Mouse (Mus musculus) heart, embryonic 11.5 days (tissue): ENCODE measurements around the gene Pdpn. TPM values are rescaled to one million over a fixed set of nuclear protein-coding genes. Genes with fewer than 3 reads are reported as not detected.

Source experiments
- ATAC-seq: fragments of 200-750 bp; cut with Nextera tagmentation; replicated peaks from 2 replicates; pipeline ENCODE4 v1.8.0; 2017; ENCODE audit warnings: moderate library complexity; ENCODE audit not compliant: insufficient number of reproducible peaks, low FRiP score, low TSS enrichment
- H3K27ac ChIP-seq: fragments of 300-500 bp; sonication (generic); 2 replicates; pipeline ENCODE4 v1.5.1; 2014; ENCODE audit warnings: mild to moderate bottlenecking, low read depth, low read length
- H3K27me3 ChIP-seq: fragments of 300-500 bp; sonication (generic); 2 replicates; pipeline ENCODE4 v1.6.1; 2014; ENCODE audit warnings: mild to moderate bottlenecking, low read length, mixed read lengths; ENCODE audit not compliant: control insufficient read depth, insufficient read depth
- H3K36me3 ChIP-seq: fragments of 300-500 bp; sonication (generic); 2 replicates; pipeline ENCODE4 v1.6.1; 2014; ENCODE audit warnings: mild to moderate bottlenecking, low read length, moderate library complexity, mixed read lengths; ENCODE audit not compliant: control insufficient read depth, insufficient read depth
- H3K4me1 ChIP-seq: fragments of 300-500 bp; sonication (generic); 2 replicates; pipeline ENCODE4 v1.6.1; 2014; ENCODE audit warnings: low read length; ENCODE audit not compliant: control insufficient read depth, insufficient read depth
- H3K4me2 ChIP-seq: fragments of 300-500 bp; sonication (generic); 2 replicates; pipeline ENCODE4 v1.6.1; 2014; ENCODE audit warnings: mild to moderate bottlenecking, moderate library complexity
- H3K4me3 ChIP-seq: fragments of 300-500 bp; sonication (generic); 2 replicates; pipeline ENCODE4 v1.5.1; 2014; ENCODE audit warnings: low read depth, low read length
- H3K9ac ChIP-seq: fragments of 300-500 bp; sonication (generic); 2 replicates; pipeline ENCODE4 v1.6.1; 2014; ENCODE audit warnings: mild to moderate bottlenecking, low read depth, low read length, moderate library complexity
- H3K9me3 ChIP-seq: fragments of 300-500 bp; sonication (generic); replicated peaks from 2 replicates; pipeline ENCODE4 v1.6.1; 2016; ENCODE audit warnings: low read length; ENCODE audit not compliant: control insufficient read depth
- WGBS: fragments of 180-500 bp; shearing (Covaris S2); extraction: QIAGEN DNeasy Blood & Tissue Kit; methylation state at CpG from one replicate; pipeline ENCODE4 v1.1.7; 2014; ENCODE audit not compliant: insufficient replicate concordance; 5-methylcytosine and 5-hydroxymethylcytosine counted together
- polyA plus RNA-seq: library from polyadenylated mRNA; unstranded; fragments of >200 nt; fragmentation: Nextera tagmentation; extraction: Ambion mirVana; gene quantifications from 2 replicates; pipeline ENCODE4 v1.2.1, GENCODE M21; 2014

Pdpn gene
- polyA plus RNA-seq, 1 experiment from 2014 or later: 28.4 TPM

GRCm38 (mm10) chr4:143218858-143219257 lies 80.5 kb downstream of the Pdpn start:
- H3K9me3 ChIP-seq: no peaks in the 10 kb centered on the region
- no peaks in the 10 kb centered on the region for H3K4me1 ChIP-seq
- no peak overlapping the region for H3K27ac ChIP-seq
- no peak for ATAC-seq
- WGBS: 70% methylated on average over 2 of the region's 2 CpGs
- no peak overlapping the region for H3K4me2 ChIP-seq
- no peak overlapping the region for H3K9ac ChIP-seq
- H3K36me3 ChIP-seq: no peaks in the 10 kb centered on the region
- H3K27me3 ChIP-seq: no peaks in the 10 kb centered on the region
- no peak overlapping the region for H3K4me3 ChIP-seq

Other genes starting within 250 kb of the Pdpn start
- gene Prdm2, start 86.6 kb downstream of the Pdpn start, polyA plus RNA-seq: 8.1 and 11.0 TPM in 2 replicates
- 0.23 TPM in 1 of 2 replicates, not detected in the other for gene Lrrc38, start 50.2 kb upstream of the Pdpn start, polyA plus RNA-seq
- not detected in 2 replicates for gene Pramel1, start 94.9 kb upstream of the Pdpn start, polyA plus RNA-seq
- gene Pramef8, start 112.9 kb upstream of the Pdpn start, polyA plus RNA-seq: 13.6 and 13.7 TPM in 2 replicates
- not detected in 2 replicates for gene Oog4, start 150.8 kb upstream of the Pdpn start, polyA plus RNA-seq
- gene Gm13043, start 211.8 kb upstream of the Pdpn start, polyA plus RNA-seq: not detected in 2 replicates
- gene Gm13040, start 236.4 kb upstream of the Pdpn start, polyA plus RNA-seq: not detected in 2 replicates